In genomic region chr9:106501846-106502245, GRCm38 (mm10) we compare ENCODE assay signal across 27 mouse cellular contexts. TPM values are rescaled to one million over a fixed set of nuclear protein-coding genes. Genes with fewer than 3 reads are reported as not detected.
DNase-seq lines count a peak whose midpoint lies in the region; ATAC-seq and TF ChIP-seq lines count a peak whose summit lies in the region.
"Had no signal": no experiment of that assay in that cellular context is flagged by ENCODE, and none has a peak within 500 bp of the region (broad histone marks: within the 10 kb centered on the region; RNA-seq: fewer than 3 reads in every experiment).

No protein-coding gene starts in this region.

- ATAC-seq in megakaryocyte, adult 5-6 weeks (ENCODE audit: poor library complexity, severe bottlenecking), result no peak
- ATAC-seq: forebrain, embryonic 13.5 days; forebrain, embryonic 15.5 days; forebrain, postnatal 0 days; Patski had no signal

- peak; percentile 19 for DNase-seq in ZHBTc4 (ENCODE audit: low read depth, low spot score)
- DNase-seq in adrenal gland, adult 18-20 months (ENCODE audit: low spot score in 2 of 2), result no peak
- DNase-seq in left cerebral cortex, adult 9 months (ENCODE audit: low spot score in 2 of 2), result no peak
- DNase-seq in hindbrain, embryonic 10.5 days (ENCODE audit: low spot score), result no peak
- DNase-seq: adrenal gland, adult 8-10 months; adrenal gland, postnatal 14 days; adrenal gland, postnatal 36 days; cerebellum, adult 11-12 months; cerebellum, adult 2 months; cerebellum, adult 9-10 months; cerebellum, postnatal 10 days; cerebellum, postnatal 25 days; forebrain, postnatal 0 days had no signal

- H3K4me3 ChIP-seq in megakaryocyte, embryonic 14.5 days (replicated peaks), result peak overlapping the region; percentile 4
- peak overlapping the region; percentile 57 for H3K4me3 ChIP-seq in E14TG2a.4 (replicated peaks; ENCODE audit: low read length)
- H3K4me3 ChIP-seq in ES-Bruce4 (ENCODE audit: low read depth, low read length), result peak overlapping the region; percentile 26
- H3K4me3 ChIP-seq in hindbrain, embryonic 10.5 days, result no peak overlapping the region
- H3K4me3 ChIP-seq: embryonic facial prominence, embryonic 10.5 days; embryonic facial prominence, embryonic 12.5 days; forebrain, embryonic 13.5 days; forebrain, embryonic 15.5 days had no signal

- peaks cover 5% of the 10 kb centered on the region for H3K9me3 ChIP-seq in megakaryocyte, embryonic 14.5 days
- H3K9me3 ChIP-seq in E14TG2a.4 (ENCODE audit: low read length), result no peaks in the 10 kb centered on the region
- no peaks in the 10 kb centered on the region for H3K9me3 ChIP-seq in ES-Bruce4 (replicated peaks; ENCODE audit: control insufficient read depth, insufficient read depth, low read length, poor library complexity, severe bottlenecking)
- H3K9me3 ChIP-seq in hindbrain, embryonic 10.5 days, result no peaks in the 10 kb centered on the region
- H3K9me3 ChIP-seq: embryonic facial prominence, embryonic 10.5 days; embryonic facial prominence, embryonic 12.5 days; forebrain, embryonic 13.5 days; forebrain, embryonic 15.5 days; G1E had no signal

- no peak for TF ChIP-seq CTCF in E14TG2a.4 (conservative IDR thresholded peaks at IDR 0.05; ENCODE audit: low read length)
- TF ChIP-seq CTCF in ES-Bruce4 (IDR thresholded peaks at IDR 0.05; ENCODE audit: low read depth, low read length), result no peak

- no peaks in the 10 kb centered on the region for H3K4me1 ChIP-seq in megakaryocyte, embryonic 14.5 days
- H3K4me1 ChIP-seq in E14TG2a.4 (replicated peaks; ENCODE audit: low read depth, low read length) (peaks cover 17% of the 10 kb centered on the region; the same call in 1 of the 2 replicates), ES-Bruce4 (ENCODE audit: control insufficient read depth, insufficient read depth, low read length) (no peaks in the 10 kb centered on the region)
- no peaks in the 10 kb centered on the region for H3K4me1 ChIP-seq in hindbrain, embryonic 10.5 days (replicated peaks)
- H3K4me1 ChIP-seq: embryonic facial prominence, embryonic 10.5 days; embryonic facial prominence, embryonic 12.5 days; forebrain, embryonic 13.5 days; forebrain, embryonic 15.5 days had no signal

- no peak overlapping the region for H3K27ac ChIP-seq in ES-Bruce4 (ENCODE audit: insufficient read depth, low read length)
- H3K27ac ChIP-seq in hindbrain, embryonic 10.5 days, result no peak overlapping the region
- H3K27ac ChIP-seq: embryonic facial prominence, embryonic 10.5 days; embryonic facial prominence, embryonic 12.5 days; forebrain, embryonic 13.5 days; forebrain, embryonic 15.5 days had no signal

- peaks cover 25% of the 10 kb centered on the region for H3K27me3 ChIP-seq in megakaryocyte, embryonic 14.5 days (replicated peaks)
- H3K27me3 ChIP-seq in E14TG2a.4 (ENCODE audit: insufficient read depth, low read length) (peaks cover 17% of the 10 kb centered on the region; the same call in 1 of the 2 replicates), ES-Bruce4 (ENCODE audit: control insufficient read depth, insufficient read depth, low read length, poor library complexity, severe bottlenecking) (no peaks in the 10 kb centered on the region)
- no peaks in the 10 kb centered on the region for H3K27me3 ChIP-seq in hindbrain, embryonic 10.5 days (ENCODE audit: insufficient read depth, poor library complexity, severe bottlenecking)
- H3K27me3 ChIP-seq: embryonic facial prominence, embryonic 12.5 days; forebrain, embryonic 13.5 days; forebrain, embryonic 15.5 days; Patski had no signal

- TF ChIP-seq EP300 in ES-Bruce4 (IDR thresholded peaks at IDR 0.05; ENCODE audit: insufficient read depth, low read depth, low read length), result no peak

- WGBS in hindbrain, embryonic 10.5 days, result 90% methylated on average over 22 of the region's 22 CpGs

- TF ChIP-seq POLR2A in ES-Bruce4 (IDR thresholded peaks at IDR 0.05; ENCODE audit: insufficient read depth, low read length), result no peak

- H3K36me3 ChIP-seq in megakaryocyte, embryonic 14.5 days (replicated peaks; ENCODE audit: low read length), result no peaks in the 10 kb centered on the region
- no peaks in the 10 kb centered on the region for H3K36me3 ChIP-seq in E14TG2a.4 (ENCODE audit: insufficient read depth, low read length)
- H3K36me3 ChIP-seq in ES-Bruce4 (ENCODE audit: control insufficient read depth, insufficient read depth, low read length, poor library complexity, severe bottlenecking), result no peaks in the 10 kb centered on the region
- H3K36me3 ChIP-seq in hindbrain, embryonic 10.5 days, result no peaks in the 10 kb centered on the region
- H3K36me3 ChIP-seq: embryonic facial prominence, embryonic 10.5 days; embryonic facial prominence, embryonic 12.5 days; forebrain, embryonic 15.5 days; G1E had no signal

- no peak overlapping the region for H3K9ac ChIP-seq in ES-Bruce4 (ENCODE audit: low read depth, poor library complexity, severe bottlenecking)
- H3K9ac ChIP-seq: embryonic facial prominence, embryonic 12.5 days; forebrain, embryonic 13.5 days; forebrain, embryonic 15.5 days; forebrain, postnatal 0 days had no signal

RNA-seq across cellular contexts. Expression of gene Iqcf1, which starts 2.1 kb away (rescaled TPM):
- not detected in 2 replicates for polyA plus RNA-seq in megakaryocyte, embryonic 14.5 days (2012; ENCODE audit: insufficient read depth, low replicate concordance)
- total RNA-seq in megakaryocyte, adult 5-6 weeks (2015), result not detected in 2 replicates
- not detected in 2 replicates for total RNA-seq in megakaryocyte, adult 5-6 weeks (2017)
- polyA plus RNA-seq in ES-Bruce4 (2011; ENCODE audit: insufficient read depth, insufficient read length, low read depth, missing spikeins), result not detected in 2 replicates
- total RNA-seq in adrenal gland, adult 18-20 months (2021), result not detected
- not detected in 2 replicates for polyA plus RNA-seq in hindbrain, embryonic 10.5 days (2016; fragmentation: Nextera tagmentation; extraction: Ambion mirVana)
- total RNA-seq: adrenal gland, adult 8-10 months; adrenal gland, postnatal 14 days; adrenal gland, postnatal 36 days; forebrain, postnatal 0 days; G1E had no signal
- polyA plus RNA-seq: cerebellum, adult 2 months; cortical plate, adult 2 months; embryonic facial prominence, embryonic 10.5 days; embryonic facial prominence, embryonic 12.5 days; embryonic facial prominence, embryonic 14.5 days; forebrain, embryonic 11.5 days; forebrain, embryonic 13.5 days; forebrain, embryonic 15.5 days; forebrain, postnatal 0 days; G1E; Patski had no signal

RNA-seq across cellular contexts. Expression of gene Iqcf5, which starts 12.5 kb away (rescaled TPM):
- polyA plus RNA-seq in megakaryocyte, embryonic 14.5 days (2012; ENCODE audit: insufficient read depth, low replicate concordance), result not detected in 2 replicates
- total RNA-seq in megakaryocyte, adult 5-6 weeks (2015), result not detected in 2 replicates
- total RNA-seq in megakaryocyte, adult 5-6 weeks (2017), result not detected in 2 replicates
- polyA plus RNA-seq in ES-Bruce4 (2011; ENCODE audit: insufficient read depth, insufficient read length, low read depth, missing spikeins), result not detected in 2 replicates
- not detected for total RNA-seq in adrenal gland, adult 18-20 months (2021)
- not detected in 2 replicates for polyA plus RNA-seq in hindbrain, embryonic 10.5 days (2016; fragmentation: Nextera tagmentation; extraction: Ambion mirVana)
- total RNA-seq: adrenal gland, adult 8-10 months; adrenal gland, postnatal 14 days; adrenal gland, postnatal 36 days; forebrain, postnatal 0 days had no signal
- polyA plus RNA-seq: C2C12; cerebellum, adult 2 months; cortical plate, adult 2 months; embryonic facial prominence, embryonic 10.5 days; embryonic facial prominence, embryonic 12.5 days; embryonic facial prominence, embryonic 14.5 days; forebrain, embryonic 11.5 days; forebrain, embryonic 13.5 days; forebrain, embryonic 15.5 days; G1E; Patski had no signal

RNA-seq across cellular contexts. Expression of gene Parp3, which starts 25.1 kb away (rescaled TPM):
- polyA plus RNA-seq in megakaryocyte, embryonic 14.5 days (2012; ENCODE audit: insufficient read depth, low replicate concordance), result 2.6 and 5.6 TPM in 2 replicates
- total RNA-seq in megakaryocyte, adult 5-6 weeks (2015), result 14.3 and 19.2 TPM in 2 replicates
- 26.7 and 29.7 TPM in 2 replicates for total RNA-seq in megakaryocyte, adult 5-6 weeks (2017)
- 5.1 and 8.0 TPM in 2 replicates for polyA plus RNA-seq in ES-Bruce4 (2011; ENCODE audit: insufficient read depth, insufficient read length, low read depth, missing spikeins)
- 10 to 100 TPM; 35.9 to 63.4 TPM for total RNA-seq in adrenal gland, adult 18-20 months (2021)
- 1.6 and 1.8 TPM in 2 replicates for polyA plus RNA-seq in hindbrain, embryonic 10.5 days (2016; fragmentation: Nextera tagmentation; extraction: Ambion mirVana)

RNA-seq across cellular contexts. Expression of gene Rrp9, which starts 26.1 kb away (rescaled TPM):
- polyA plus RNA-seq in megakaryocyte, embryonic 14.5 days (2012; ENCODE audit: insufficient read depth, low replicate concordance), result 198 and 662 TPM in 2 replicates
- total RNA-seq in megakaryocyte, adult 5-6 weeks (2015), result 3.6 and 6.3 TPM in 2 replicates
- 10.0 and 16.0 TPM in 2 replicates for total RNA-seq in megakaryocyte, adult 5-6 weeks (2017)
- 82.1 and 89.4 TPM in 2 replicates for polyA plus RNA-seq in ES-Bruce4 (2011; ENCODE audit: insufficient read depth, insufficient read length, low read depth, missing spikeins)
- 10 to 100 TPM; 32.7 to 47.8 TPM for total RNA-seq in adrenal gland, adult 18-20 months (2021)
- polyA plus RNA-seq in hindbrain, embryonic 10.5 days (2016; fragmentation: Nextera tagmentation; extraction: Ambion mirVana), result 64.1 and 76.2 TPM in 2 replicates

RNA-seq across cellular contexts. Expression of gene Gpr62, which starts 36.1 kb away (rescaled TPM):
- 0.39 TPM in 1 of 2 replicates, not detected in the other for polyA plus RNA-seq in megakaryocyte, embryonic 14.5 days (2012; ENCODE audit: insufficient read depth, low replicate concordance)
- not detected in 2 replicates for total RNA-seq in megakaryocyte, adult 5-6 weeks (2015)
- total RNA-seq in megakaryocyte, adult 5-6 weeks (2017), result not detected in 2 replicates
- 0.30 and 0.44 TPM in 2 replicates for polyA plus RNA-seq in ES-Bruce4 (2011; ENCODE audit: insufficient read depth, insufficient read length, low read depth, missing spikeins)
- total RNA-seq in adrenal gland, adult 18-20 months (2021), result under 1 TPM; 0.20 to 0.29 TPM
- polyA plus RNA-seq in hindbrain, embryonic 10.5 days (2016; fragmentation: Nextera tagmentation; extraction: Ambion mirVana), result 0.10 and 0.17 TPM in 2 replicates
- total RNA-seq: adrenal gland, postnatal 14 days; G1E had no signal
- polyA plus RNA-seq: G1E had no signal
